Mouse (Mus musculus): ENCODE results near the gene Krtap6-2.

The Krtap6-2 gene

GRCm38 (mm10) chr16:89420011-89420410 lies at the start of gene Krtap6-2:
TSS of gene Krtap6-2 (minus strand) at chr16:89420111.
- no peak for DNase-seq (ENCODE audit: low spot score in 2 of 2)

GRCm38 (mm10) chr16:89461189-89461588 lies 41.3 kb upstream of the Krtap6-2 start:
- DNase-seq (ENCODE audit: low spot score in 2 of 2) = no peak

GRCm38 (mm10) chr16:89429586-89429985 lies 9.7 kb upstream of the Krtap6-2 start:
- DNase-seq (ENCODE audit: low spot score in 2 of 2) = no peak

- no peak for DNase-seq (ENCODE audit: low spot score in 2 of 2)
Observed at GRCm38 (mm10) chr16:89425310-89425709, 5.4 kb upstream of the Krtap6-2 start.

- DNase-seq (ENCODE audit: low spot score in 2 of 2) = no peak
Observed at GRCm38 (mm10) chr16:89416311-89416710, 3.6 kb downstream of the Krtap6-2 start.

DNA sequence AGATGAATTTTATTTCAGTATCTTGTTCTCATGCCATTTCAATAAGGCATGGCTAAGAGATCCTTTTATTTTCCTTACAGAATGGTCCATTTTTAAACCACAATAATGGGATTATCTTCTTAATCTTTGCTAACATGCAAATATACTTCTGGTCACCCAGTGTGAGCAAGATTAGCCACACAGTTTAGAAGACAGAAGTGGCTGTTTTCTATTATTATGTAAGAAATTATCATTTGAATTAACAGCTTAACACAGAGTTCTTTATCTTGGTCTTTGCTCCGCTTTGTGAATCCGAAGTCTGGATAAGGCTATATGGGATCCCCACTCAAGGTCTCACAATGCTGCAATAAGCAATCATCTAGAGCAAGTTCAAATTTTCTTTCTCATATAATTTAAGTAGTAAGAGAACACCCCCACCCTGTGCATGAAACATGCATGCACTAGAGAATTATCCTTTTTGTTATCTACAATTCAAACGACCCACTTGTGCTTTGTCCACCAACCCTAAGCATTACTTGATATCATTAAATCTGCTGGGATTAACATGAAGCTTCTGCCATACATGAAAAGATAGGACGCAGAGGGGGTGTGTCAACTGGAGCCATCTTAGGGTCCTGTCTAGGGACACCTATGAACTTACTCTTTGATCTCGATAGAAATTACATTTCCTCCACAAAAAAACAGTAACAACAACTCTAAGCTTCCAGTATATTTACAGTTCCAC lies 9.4 kb downstream of the Krtap6-2 start:
- no peak for DNase-seq (ENCODE audit: low spot score in 2 of 2)

DNA sequence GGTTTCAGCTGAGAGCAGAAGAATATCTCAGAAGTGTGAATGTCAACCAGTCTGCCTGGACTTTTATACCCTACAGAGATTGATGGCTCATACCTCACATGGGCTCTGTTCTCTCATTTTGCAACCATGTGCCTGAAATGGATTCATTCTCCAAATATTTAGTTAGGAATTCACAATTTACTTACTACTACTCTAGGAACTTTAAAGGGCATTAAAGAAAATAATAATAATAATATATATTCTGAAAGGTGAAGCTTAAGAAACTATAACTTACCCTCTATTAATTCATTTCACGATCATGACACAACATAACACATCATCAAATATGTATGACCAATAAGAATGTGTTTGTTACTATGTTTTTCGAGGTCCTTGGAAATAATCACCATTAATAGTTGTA lies 16.1 kb downstream of the Krtap6-2 start, which contains the start of gene Krtap21-1:
Gene Krtap21-1, minus strand, starts transcription at position 101 of the 400 bp plus-strand sequence.
- DNase-seq (ENCODE audit: low spot score in 2 of 2) = no peak

DNA sequence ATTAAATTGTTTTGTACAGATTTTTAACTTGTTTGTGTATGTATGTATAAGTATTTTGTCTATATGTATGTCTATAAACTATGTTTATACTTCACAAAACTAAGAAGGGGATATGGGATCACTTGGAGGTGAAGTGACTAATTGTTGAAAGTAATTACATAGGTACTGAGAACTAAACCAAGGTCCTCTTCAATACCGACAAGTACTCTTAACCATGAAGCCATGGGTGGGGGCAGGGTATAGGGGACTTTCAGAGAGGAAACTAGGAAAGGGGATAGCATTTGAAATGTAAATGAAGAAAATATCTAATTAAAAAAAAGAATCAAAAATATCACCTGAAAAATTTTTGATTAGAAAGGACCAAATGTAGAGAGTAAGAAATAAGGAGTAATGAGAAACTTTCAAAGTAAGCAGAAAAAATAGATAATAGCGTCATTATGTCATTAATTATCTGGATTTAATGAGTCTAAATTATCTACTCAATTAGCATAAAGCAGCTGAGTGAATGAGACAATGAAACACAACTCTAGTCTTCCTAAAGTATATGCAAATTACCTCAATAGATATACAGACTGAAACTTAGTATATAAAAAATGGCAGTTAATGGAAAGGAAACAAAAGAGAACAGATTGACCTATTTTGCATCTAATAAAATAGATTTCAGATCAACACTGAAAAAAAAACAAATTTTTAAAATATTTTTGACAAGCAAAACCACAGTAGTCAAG lies 47.0 kb downstream of the Krtap6-2 start:
- DNase-seq (ENCODE audit: low spot score in 2 of 2) = no peak

Data from urinary bladder, postnatal 4 days (tissue).